Comparison of ENCODE assay signal across 1 mouse cellular context in genomic region chr11:100112935-100113741, GRCm38 (mm10).
TF ChIP-seq lines count a peak whose summit lies in the region.

No protein-coding gene starts in this region.

TF ChIP-seq in C2C12, 6 proteins besides CTCF, POLR2A, EP300 and RAD21 (continued from another document):
- peak; percentile 91 for TF ChIP-seq USF1 (IDR thresholded peaks at IDR 0.05; ENCODE audit: low read depth)
